Comparison of ENCODE assay signal across 8 mouse cellular contexts in genomic region chr7:143739511-143740461, GRCm38 (mm10). TPM values are rescaled to one million over a fixed set of nuclear protein-coding genes. Genes with fewer than 3 reads are reported as not detected.
DNase-seq lines count a peak whose midpoint lies in the region; ATAC-seq lines count a peak whose summit lies in the region.

No protein-coding gene starts in this region.

- peak; percentile 88 for ATAC-seq in hindbrain, embryonic 12.5 days (ENCODE audit: low FRiP score)

- WGBS in hindbrain, embryonic 12.5 days = 4% methylated on average over 37 of the region's 38 CpGs

- peak overlapping the region; percentile 64 for H3K4me3 ChIP-seq in hindbrain, embryonic 12.5 days

- no peaks in the 10 kb centered on the region for H3K36me3 ChIP-seq in hindbrain, embryonic 12.5 days

- H3K4me2 ChIP-seq in hindbrain, embryonic 12.5 days (replicated peaks) = peak overlapping the region; percentile 73

- H3K9ac ChIP-seq in hindbrain, embryonic 12.5 days = peak overlapping the region; percentile 85

- H3K27me3 ChIP-seq in hindbrain, embryonic 12.5 days = 0 out of 2 replicates have a peak, but pooled peaks cover 2% of the 10 kb centered on the region

- no peaks in the 10 kb centered on the region for H3K9me3 ChIP-seq in hindbrain, embryonic 12.5 days (replicated peaks)

- H3K27ac ChIP-seq in hindbrain, embryonic 12.5 days = peak overlapping the region; percentile 71

- H3K4me1 ChIP-seq in hindbrain, embryonic 12.5 days = peaks cover 29% of the 10 kb centered on the region

- peak; percentile 93 for DNase-seq in Muller cell, postnatal 12 days (ENCODE audit: inconsistent ontology term)
- peak; percentile 84 to 86 for DNase-seq in cerebellum, postnatal 10 days
- peak; percentile 54 to 55 for DNase-seq in frontal cortex, postnatal 25 days (ENCODE audit: low spot score in 2 of 2)
- peak; percentile 65 to 71 for DNase-seq in layer of hippocampus, postnatal 25 days (ENCODE audit: extremely low spot score in 1 of 2, low spot score in 1 of 2)
- peak; percentile 90 for DNase-seq in lung, postnatal 25 days (ENCODE audit: low spot score)
- peak; percentile 52 for DNase-seq in retina, postnatal 7 days (ENCODE audit: low read depth, low spot score)
- DNase-seq in urinary bladder, postnatal 10 days (ENCODE audit: low spot score) = peak; percentile 74

RNA-seq across cellular contexts. Expression of gene Osbpl5, which starts 17.0 kb away (rescaled TPM):
- 30.7 and 32.1 TPM in 2 replicates for polyA plus RNA-seq in hindbrain, embryonic 12.5 days (2016; fragmentation: Nextera tagmentation; extraction: Ambion mirVana)
- 10 to 100 TPM; 21.6 to 33.6 TPM for total RNA-seq in layer of hippocampus, postnatal 25 days (2021)

RNA-seq across cellular contexts. Expression of gene Mrgprg, which starts 27.0 kb away (rescaled TPM):
- not detected in 2 replicates for polyA plus RNA-seq in hindbrain, embryonic 12.5 days (2016; fragmentation: Nextera tagmentation; extraction: Ambion mirVana)
- total RNA-seq in layer of hippocampus, postnatal 25 days (2021) = not detected

RNA-seq across cellular contexts. Expression of gene Mrgpre, which starts 44.5 kb away (rescaled TPM):
- polyA plus RNA-seq in hindbrain, embryonic 12.5 days (2016; fragmentation: Nextera tagmentation; extraction: Ambion mirVana) = 3.0 and 4.2 TPM in 2 replicates
- 1 to 10 TPM; 5.0 to 6.6 TPM for total RNA-seq in layer of hippocampus, postnatal 25 days (2021)

RNA-seq across cellular contexts. Expression of gene Tnfrsf23, which starts 54.1 kb away (rescaled TPM):
- polyA plus RNA-seq in hindbrain, embryonic 12.5 days (2016; fragmentation: Nextera tagmentation; extraction: Ambion mirVana) = 0.63 and 0.80 TPM in 2 replicates
- total RNA-seq in layer of hippocampus, postnatal 25 days (2021) = 1 to 10 TPM; 1.1 TPM

Comparison
In these comparisons a context has a peak if more than half of its experiments do, and no peak if none do; other contexts are left out.
1. Peak in every context shown above with its lines: DNase-seq, ATAC-seq, H3K4me3 ChIP-seq and H3K27ac ChIP-seq.